Mouse (Mus musculus): Measurements from ENCODE around the gene Cbx5.

The Cbx5 gene

GRCm38 (mm10) chr15:103169612-103170315 lies 69.9 kb downstream of the Cbx5 start:
- 22% methylated on average over 26 of the region's 26 CpGs for WGBS

GRCm38 (mm10) chr15:103168801-103169611 lies 70.6 kb downstream of the Cbx5 start:
- WGBS: 2% methylated on average over 63 of the region's 63 CpGs

GRCm38 (mm10) chr15:103167786-103168185 lies 71.8 kb downstream of the Cbx5 start:
- WGBS: 49% methylated on average over 3 of the region's 3 CpGs

GRCm38 (mm10) chr15:103167042-103167615 lies 72.5 kb downstream of the Cbx5 start, which contains the start of gene Smug1:
Gene Smug1, minus strand, starts transcription at chr15:103167092.
- 53% methylated on average over 6 of the region's 6 CpGs for WGBS

- WGBS: 42% methylated on average over 5 of the region's 5 CpGs
Observed at GRCm38 (mm10) chr15:103165924-103166323, 73.7 kb downstream of the Cbx5 start.

GRCm38 (mm10) chr15:103165379-103165778 lies 74.2 kb downstream of the Cbx5 start:
- under 1% methylated on average over 13 of the region's 13 CpGs for WGBS

- WGBS: 8% methylated on average over 25 of the region's 25 CpGs
Observed at GRCm38 (mm10) chr15:103163182-103163919, 76.3 kb downstream of the Cbx5 start.

GRCm38 (mm10) chr15:103157585-103157984 lies 82.0 kb downstream of the Cbx5 start:
- 50% methylated on average over 10 of the region's 10 CpGs for WGBS

GRCm38 (mm10) chr15:103156890-103157289 lies 82.7 kb downstream of the Cbx5 start:
- 73% methylated on average over 7 of the region's 7 CpGs for WGBS

GRCm38 (mm10) chr15:103155366-103156321 lies 84.0 kb downstream of the Cbx5 start:
- 67% methylated on average over 32 of the region's 32 CpGs for WGBS

GRCm38 (mm10) chr15:103152890-103153610 lies 86.6 kb downstream of the Cbx5 start:
- 84% methylated on average over 4 of the region's 4 CpGs for WGBS

GRCm38 (mm10) chr15:103152371-103152770 lies 87.2 kb downstream of the Cbx5 start:
- WGBS: 86% methylated on average over 3 of the region's 3 CpGs

- WGBS: 64% methylated on average over 9 of the region's 9 CpGs
Observed at GRCm38 (mm10) chr15:103147779-103148178, 91.8 kb downstream of the Cbx5 start.

- WGBS: 22% methylated on average over 3 of the region's 3 CpGs
Observed at GRCm38 (mm10) chr15:103147422-103147690, 92.3 kb downstream of the Cbx5 start.

- 1% methylated on average over 56 of the region's 57 CpGs for WGBS
Observed at GRCm38 (mm10) chr15:103146627-103147421, 92.8 kb downstream of the Cbx5 start.

GRCm38 (mm10) chr15:103145635-103146299 lies 93.8 kb downstream of the Cbx5 start:
- 67% methylated on average over 11 of the region's 11 CpGs for WGBS

GRCm38 (mm10) chr15:103144176-103144575 lies 95.4 kb downstream of the Cbx5 start:
- WGBS: 78% methylated on average over 3 of the region's 3 CpGs

Data from cerebral cortex, adult 2 months (tissue).